Mouse (Mus musculus) left cerebral cortex, postnatal 10 days (tissue): ENCODE results near the gene Zfyve19. TPM values are rescaled to one million over a fixed set of nuclear protein-coding genes. Genes with fewer than 3 reads are reported as not detected.

Experiments used
- DNase-seq, 2 experiments: peaks; one replicate each; pipeline ENCODE4 v3.0.0; 2021 to 2022; ENCODE audit warnings: low spot score in 2 of 2, mixed read lengths in 1 of 2; ENCODE audit errors: extremely low spot score in 1 of 2
- intact Hi-C: fragments of 180-260 bp; cut with DNase I; formaldehyde crosslinking; loops from one replicate; pipeline ENCODE4 v1.15.1; 2025
- total RNA-seq, 2 experiments: library from RNA; stranded (reverse); gene quantifications; 2 replicates each; pipeline ENCODE4 v1.2.3; 2021

Gene Zfyve19
- total RNA-seq, 2 experiments from 2014 or later, result 36.0 to 36.4 TPM

DNA sequence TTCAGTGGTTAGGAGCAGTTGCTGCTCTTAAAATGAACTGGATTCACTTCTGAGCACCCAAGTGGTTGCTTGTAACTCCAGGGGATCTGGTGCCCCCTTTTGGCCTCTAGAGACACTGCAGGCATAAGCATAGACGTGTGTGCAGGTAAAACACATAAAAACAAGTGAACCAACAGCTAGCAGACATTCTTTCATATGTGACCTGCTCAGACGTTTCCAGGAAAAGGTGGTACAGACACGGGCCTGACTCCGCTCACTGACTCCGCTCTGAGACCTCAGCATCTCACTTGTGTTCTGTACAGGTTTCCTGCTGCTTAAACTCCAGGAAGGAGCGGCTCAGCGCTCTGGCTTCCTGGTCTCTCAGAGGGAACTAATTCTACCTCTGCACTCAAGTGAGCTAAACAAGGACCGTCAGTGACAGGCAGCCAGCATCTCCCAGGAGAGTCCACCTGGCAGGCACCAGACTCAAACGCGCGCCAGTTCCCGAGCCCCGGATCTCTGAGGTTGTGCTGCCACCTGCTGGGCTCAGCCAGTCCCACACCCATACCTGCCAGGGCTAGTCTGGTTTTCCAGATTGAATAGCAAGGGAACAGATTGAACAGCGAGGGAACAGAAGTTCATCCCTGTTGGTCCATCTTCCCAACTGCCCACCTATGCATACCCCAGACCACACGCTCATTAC, 19.2 kb upstream of the Zfyve19 start:
- DNase-seq, result peak; percentile 71 to 82
- intact Hi-C loops, result loop anchor here (2.0 to 10.0 kb wide), 2 partner anchors 32 to 144 kb away; partner anchors contain the start of genes Knl1 and Rmdn3

DNA sequence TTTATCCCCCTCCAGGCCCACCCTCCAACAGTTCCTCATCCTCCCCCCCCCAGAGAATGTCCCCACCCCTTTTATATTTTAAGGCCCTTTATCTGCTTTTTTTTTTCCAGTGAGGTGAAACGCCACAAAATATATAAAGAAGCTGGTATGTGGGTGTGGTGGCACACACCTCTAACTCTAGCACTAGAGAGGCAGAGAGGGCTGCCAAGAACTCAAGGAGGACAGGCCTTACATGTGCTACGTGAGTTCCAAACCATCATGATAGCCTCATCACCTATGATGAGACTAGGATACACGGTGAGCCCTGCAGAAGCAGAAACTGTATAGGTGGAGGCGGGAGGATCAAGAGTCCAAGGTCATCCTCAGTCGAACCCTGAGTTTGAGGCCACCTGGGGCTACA, 17.4 kb upstream of the Zfyve19 start:
- intact Hi-C loops, result no loop called here
- no peak for DNase-seq

DNA sequence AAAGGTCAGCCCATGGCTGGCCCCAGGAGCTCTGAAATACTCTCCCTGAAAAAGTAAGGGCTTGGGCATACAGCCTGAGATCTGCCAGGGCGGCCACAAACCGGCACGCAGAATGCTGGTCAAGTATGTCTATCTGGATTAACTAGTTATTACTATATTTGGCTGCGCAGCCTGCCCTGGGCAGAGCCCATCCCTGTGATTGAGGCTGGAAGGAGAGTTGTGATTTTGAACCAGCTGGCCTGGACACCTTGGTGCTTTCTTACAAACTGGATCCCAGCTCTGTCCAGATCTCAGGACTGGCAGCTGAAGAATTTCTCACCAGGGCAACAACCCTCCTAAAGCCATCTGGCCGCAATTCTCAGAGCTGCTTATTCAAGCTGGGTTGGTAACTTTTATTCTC, 14.3 kb upstream of the Zfyve19 start:
- intact Hi-C loops, result no loop called here
- DNase-seq, result no peak

DNA sequence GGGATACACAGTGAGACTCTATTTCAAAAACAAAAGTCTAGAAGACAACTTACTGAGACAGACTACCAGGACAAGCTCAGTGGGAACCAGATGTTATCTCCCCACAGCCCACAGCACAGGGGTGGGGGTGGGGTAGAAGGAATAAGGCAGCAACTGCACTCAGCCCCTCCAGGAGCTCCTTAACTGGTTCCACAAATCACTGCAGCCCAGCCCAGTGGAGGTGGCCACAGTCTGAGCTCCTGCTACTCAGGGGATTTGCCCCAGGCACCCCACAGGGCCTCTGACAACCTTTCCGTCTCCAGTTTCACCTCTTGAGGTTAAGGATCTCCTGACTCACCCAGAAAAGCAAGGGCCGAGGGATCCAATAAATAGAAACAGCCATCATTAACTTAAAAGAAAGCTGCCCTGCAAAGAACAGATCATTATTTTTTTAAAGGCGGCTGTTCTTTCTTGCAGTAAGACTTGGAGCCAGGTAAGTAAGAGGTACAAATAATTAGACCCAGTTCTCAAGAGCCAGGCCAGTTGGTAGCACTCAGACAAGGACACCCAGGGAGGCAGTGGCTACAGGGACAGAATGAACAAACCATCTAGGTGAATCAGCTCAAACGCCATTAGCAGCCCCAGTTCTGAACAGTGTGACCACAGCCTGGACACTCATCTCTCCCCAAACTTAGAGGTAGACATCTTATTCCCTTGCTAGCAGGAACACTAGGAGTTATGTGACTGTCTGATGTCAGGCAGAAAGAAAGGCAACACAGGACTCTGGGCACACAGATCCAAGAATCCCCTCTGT, 11.9 kb upstream of the Zfyve19 start:
- intact Hi-C loops, result no loop called here
- no peak for DNase-seq

DNA sequence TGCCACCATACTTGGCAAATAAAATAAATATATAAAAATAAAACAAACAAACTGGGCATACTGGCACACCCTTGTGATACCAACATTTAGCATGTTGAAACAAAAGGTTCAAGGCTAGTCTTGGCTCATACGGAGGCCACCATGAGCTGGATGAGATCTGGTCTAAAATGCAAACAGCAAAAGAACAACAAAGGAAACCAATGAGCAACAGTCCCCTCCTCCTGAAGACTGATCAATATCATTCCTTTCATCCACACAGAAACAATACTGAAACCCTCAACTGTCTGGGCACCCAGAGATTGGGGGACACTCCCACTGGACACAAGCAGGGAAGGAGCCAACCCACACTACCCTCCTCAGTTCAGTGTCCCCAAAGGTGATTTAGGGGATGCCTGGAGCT, 10.9 kb upstream of the Zfyve19 start:
- intact Hi-C loops, result no loop called here

DNA sequence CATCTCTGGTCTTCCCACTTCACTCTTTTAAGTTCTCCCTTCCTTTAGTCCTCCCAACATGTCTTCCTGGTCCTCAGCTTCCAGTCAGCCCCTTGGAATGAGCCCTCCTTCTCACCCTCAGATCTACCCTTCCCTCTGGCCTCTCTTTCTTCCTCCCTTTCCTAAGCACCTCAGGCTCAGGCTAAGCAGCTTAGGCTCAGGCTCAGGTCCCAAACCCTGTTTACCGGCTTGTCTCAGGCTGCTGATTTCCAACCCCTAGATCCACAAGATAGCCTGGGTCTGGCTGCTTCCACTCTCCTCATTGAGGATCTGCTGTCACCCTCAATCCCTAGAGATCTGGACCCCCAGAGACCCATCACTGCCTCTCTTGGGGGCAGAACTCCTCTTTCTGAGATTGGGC, 10.4 kb upstream of the Zfyve19 start:
- no peak for DNase-seq
- intact Hi-C loops, result no loop called here

More for the DNA sequence above, 10.9 kb upstream of the Zfyve19 start:
- no peak for DNase-seq

DNA sequence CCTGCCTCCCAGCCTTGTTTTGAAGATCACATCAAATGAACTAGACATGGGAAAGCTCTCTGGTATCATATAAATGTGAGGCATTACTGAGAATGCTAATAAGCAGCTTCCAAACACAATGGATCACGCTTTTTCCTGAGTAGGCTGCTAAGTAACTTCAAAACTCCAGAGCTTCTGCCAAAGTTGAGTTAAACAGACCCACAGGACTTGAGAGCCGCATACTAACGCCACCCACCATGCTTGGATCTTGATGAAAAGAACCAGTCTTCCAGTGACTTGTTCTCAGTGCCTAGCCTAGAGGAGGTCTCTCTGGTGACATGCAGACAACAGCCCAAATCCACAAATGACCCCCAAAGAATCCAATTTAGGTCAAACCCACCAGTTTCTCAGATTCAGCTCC, 9.5 kb upstream of the Zfyve19 start:
- intact Hi-C loops, result no loop called here
- DNase-seq, result no peak

DNA sequence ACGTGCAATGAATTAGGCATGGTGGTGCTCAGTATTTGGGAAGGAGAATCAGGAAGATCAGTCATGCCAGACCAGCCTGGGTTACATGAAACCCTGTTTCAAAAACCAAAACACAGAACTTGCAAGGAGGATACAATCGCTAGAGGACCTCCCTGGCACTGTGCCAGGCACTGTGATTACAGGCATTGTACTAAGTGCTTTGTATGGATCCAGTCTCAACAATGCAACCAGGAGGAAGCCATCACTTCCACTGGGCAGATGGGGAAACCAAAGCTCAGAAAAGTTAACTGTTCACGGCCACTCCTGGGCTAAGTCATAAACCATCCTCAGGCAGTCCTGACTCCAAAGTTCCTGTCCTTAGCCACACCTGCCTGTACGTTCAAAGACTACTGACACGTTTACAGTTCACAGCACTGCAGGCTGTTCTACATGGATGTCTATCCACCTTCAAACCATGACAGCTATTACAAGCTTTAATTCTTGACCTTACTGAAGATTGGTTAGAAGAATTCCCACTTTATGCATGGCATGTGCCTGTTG, 5.4 kb upstream of the Zfyve19 start:
- intact Hi-C loops, result no loop called here
- DNase-seq, result peak in 1 of 2 experiments; percentile 74

DNA sequence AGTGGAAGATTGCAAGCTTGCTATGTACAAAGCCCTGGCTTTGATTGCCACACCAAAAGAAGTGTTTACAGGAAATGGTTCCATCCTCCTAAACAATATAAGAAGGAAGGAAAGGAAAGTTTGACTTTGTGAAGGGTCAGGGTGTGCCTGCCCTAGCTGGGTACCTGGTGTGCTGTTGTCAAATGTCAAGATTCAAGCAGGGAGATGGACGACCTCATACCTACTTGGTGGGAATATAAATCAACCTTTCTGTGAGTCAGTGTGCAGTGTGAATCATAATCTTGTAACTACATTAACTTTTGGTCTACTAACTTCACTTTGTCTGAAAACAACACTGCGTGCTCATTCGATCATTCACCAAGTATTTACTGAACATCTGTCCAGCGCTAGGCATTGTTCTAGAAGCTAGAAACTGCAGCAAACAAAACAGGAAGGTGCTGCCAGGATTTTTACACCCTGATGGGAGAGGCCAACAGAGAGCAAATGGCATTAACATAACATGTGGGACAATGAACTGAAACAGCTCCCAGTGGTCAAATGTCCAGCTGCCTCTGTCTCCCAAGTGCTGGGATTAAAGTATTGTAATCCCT, 4.5 kb upstream of the Zfyve19 start:
- no peak for DNase-seq
- intact Hi-C loops, result no loop called here

DNA sequence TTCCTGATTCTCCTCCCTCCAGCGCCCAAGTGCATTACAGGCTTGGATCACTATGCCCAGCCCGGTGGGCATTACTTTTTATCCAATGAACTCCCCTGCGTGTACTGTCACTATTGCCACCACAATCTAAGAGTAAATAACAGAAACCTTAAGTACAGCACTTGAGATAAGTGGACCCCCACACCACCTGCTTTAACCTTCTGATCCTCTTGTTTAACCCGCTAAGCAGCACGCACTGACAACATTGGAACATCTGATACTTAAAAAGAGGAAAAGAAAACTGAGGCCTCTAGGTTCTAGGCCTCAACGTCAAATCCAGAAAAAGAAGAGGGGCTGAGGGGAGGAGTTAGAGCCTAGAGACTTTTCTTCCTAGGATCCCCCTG, 465 bp upstream of the Zfyve19 start:
- intact Hi-C loops, result no loop called here
- no peak for DNase-seq

DNA sequence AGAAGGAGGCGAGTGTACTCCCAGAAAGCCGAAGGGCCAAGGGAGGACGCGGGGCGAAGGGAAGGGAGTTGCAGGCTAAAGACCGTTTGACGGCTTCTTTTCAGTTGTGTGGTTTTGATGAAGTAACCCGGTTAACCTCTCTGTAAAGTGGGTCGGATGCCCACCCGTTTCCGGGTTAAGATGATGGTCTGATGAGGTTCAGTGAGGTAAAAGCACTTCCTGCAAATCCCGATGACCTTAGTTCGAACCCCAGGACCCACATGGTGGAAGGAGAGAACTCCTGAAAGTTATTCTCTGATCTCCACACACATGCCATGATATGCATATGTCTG, 725 bp downstream of the Zfyve19 start:
- no peak for DNase-seq
- intact Hi-C loops, result no loop called here

DNA sequence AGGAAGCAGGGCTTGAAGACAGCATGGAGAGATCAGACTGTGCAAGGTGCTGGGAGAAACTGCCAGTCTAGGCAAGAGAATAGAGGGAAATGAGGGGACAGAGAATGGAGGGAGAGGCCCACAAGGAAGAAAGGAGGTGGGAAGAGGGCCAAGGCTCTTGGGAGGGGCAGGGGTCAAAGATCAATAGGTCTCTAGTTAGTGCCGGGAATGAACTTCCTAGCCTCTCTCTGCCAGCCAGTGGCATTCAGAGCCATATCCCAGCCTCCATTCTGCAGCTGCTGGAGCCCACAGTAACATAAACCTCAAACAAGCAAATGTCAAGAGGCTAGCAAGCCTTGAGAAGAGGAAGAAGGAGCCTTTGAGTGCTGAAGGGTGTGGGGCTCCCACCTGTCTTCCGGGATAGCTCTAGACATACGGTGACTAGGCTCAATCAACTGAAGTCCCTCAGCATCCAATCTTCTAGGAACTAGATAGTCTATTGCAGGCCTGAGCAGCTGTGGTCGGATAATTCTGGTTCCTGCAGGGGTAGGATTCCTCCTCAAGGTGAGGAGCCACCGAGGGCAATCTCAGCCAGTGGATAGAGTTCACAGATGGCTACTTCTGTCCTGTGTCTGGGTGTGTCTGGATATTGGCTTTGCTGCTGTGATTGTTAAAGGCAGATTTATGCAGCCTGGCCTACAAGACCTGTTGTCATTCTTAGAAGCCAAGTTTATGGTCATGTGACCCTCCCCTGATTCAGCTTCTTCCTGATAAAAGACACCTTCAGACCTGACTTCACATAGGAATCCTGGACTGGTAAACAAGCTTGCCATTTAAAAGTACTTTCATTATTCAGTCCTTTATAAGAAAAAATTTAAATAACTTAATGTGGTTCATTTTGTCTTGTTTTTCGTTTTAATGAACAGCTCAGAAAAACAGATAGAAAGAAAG, 21.6 kb downstream of the Zfyve19 start, which contains the start of gene Ppp1r14d:
TSS of gene Ppp1r14d (minus strand) at position 132 of the 930 bp plus-strand sequence.
- intact Hi-C loops, result no loop called here
- DNase-seq, result no peak

DNA sequence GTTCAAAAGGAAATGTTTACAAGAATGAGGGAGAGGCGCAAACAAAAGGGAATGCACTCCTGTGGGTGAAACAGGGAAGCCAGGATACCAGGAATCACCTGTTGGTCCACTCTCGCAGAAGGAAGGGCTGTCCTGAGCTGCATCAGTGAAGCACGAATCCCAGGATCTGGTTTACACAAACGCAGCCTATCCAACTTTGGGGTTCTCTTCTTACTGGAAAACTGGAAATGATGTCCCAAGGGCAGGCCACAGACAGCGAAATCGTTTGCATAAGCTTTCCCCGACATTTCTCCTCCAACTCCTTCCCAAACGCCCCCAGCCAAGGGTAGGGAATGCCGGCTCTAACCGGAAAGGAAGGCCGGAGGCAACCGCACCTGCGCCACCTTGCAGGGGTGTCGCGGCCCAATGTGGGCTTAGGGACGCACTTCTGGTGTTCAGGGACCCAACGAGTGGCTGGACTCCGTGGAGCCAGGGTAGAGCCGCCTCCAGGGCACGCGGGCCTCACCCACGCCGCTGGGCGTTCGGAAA, 28.3 kb downstream of the Zfyve19 start:
- intact Hi-C loops, result no loop called here
- DNase-seq, result no peak

DNA sequence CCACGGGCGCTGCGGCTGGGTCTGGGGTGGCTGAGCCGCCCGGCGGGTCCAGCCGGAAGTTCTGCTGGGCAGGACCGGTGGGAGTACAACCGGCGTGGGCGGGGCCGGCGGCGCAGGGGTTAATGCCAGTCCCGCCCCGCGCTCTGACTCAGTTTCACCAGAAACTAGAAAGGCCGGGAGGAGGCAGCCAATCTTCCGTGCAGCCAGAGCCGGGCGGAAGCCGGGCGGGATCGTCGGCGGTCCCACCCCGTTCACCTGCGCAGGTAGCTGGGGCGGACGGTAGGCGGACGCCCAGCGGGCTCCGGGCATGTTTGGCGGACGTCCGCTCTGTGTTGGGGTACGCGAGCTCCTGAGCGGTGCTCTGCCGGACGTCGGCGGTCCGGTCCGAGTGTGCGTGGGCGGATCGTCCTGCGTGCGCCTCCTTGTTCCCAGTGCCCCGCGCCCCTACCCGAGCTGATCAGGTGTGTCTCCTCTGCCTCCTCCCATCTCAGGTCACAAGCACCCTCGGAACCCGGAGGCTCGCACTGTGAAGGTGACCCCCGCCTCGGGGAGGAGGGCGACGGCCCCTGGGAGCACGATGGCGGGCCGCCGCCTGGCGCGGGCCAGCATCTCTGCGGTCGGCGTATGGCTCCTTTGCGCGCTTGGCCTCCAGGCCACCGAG, 28.9 kb downstream of the Zfyve19 start, which contains the start of gene Spint1:
TSS of gene Spint1 (plus strand) at position 153 of the 661 bp plus-strand sequence.
- DNase-seq, result peak in 1 of 2 experiments; percentile 42
- intact Hi-C loops, result no loop called here

DNA sequence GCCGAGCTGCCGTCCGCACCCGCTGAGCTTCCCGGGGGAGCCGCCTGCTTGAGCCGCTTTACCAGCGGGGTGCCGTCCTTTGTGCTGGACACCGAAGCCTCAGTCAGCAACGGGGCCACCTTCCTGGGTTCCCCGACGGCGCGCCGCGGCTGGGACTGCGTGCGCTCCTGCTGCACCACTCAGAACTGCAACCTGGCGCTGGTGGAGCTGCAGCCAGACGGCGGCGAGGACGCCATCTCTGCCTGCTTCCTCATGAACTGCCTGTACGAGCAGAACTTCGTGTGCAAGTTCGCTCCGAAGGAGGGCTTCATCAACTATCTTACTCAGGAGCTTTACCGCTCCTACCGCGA, 29.4 kb downstream of the Zfyve19 start:
- peak in 1 of 2 experiments; percentile 34 for DNase-seq
- intact Hi-C loops, result no loop called here

DNA sequence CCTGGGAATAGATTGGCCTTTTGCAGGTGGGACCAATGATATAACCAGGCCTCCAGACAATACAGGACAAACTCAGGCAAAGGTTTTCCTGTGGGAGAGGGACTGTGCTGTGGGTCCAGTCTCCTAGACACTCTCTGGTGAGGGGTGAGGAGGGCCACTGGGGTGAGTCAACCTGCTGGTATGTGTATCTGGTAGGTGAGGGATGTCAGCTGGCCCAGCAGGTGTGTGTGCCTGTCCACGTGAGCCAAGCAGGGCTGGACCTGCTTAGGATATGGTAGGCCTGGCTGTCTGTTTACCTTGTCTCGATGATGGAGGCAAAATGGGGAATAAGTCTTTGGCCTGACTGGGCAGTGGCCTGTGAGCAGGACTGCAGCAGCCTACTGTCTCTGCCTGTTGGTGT, 30.3 kb downstream of the Zfyve19 start:
- intact Hi-C loops, result no loop called here
- no peak for DNase-seq

DNA sequence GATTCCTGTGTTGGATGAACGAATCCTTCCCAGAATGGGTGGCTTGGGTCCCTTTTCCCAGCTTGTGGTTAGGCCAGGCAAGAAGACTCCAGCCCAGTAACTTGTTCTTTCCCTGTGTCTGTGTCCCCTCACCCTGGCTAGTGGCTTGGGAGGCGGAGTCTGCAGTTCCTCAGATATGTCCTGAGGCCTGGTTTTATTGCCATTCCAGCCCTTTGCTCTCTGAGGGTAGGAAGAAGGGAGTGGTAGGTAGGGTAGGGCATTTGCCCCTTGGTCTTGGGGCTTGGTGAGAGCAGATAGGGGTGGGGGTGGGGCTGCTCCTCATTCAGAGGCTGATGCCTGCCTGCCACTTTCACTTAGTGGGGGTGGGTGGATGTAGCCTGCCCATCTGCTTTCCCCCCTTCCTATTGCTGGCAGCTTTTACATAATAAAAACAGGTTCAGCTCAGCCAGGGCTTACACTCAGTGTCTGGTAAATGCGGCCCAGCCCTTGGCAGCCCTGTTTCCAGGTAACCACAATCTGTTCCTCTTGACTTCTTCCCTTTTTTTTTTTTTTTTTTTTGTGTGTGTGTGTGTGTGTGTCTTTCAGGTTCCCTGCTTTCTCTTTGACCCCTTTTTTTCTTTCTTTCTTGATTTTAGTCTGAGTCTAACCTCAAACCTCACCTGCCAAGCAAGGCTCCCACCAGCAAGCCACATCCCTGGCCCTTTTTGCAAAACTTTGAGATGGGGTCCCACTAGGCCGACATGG, 31.8 kb downstream of the Zfyve19 start:
- intact Hi-C loops, result no loop called here

More for the DNA sequence above, 31.8 kb downstream of the Zfyve19 start:
- no peak for DNase-seq
